Mouse (Mus musculus): ENCODE measurements around the gene Fbxl2.
"Not testable (repeated sequence)": the region's sequence is repeated elsewhere in the genome, so short reads cannot be mapped to it uniquely, and the experiment has no call there.

DNA sequence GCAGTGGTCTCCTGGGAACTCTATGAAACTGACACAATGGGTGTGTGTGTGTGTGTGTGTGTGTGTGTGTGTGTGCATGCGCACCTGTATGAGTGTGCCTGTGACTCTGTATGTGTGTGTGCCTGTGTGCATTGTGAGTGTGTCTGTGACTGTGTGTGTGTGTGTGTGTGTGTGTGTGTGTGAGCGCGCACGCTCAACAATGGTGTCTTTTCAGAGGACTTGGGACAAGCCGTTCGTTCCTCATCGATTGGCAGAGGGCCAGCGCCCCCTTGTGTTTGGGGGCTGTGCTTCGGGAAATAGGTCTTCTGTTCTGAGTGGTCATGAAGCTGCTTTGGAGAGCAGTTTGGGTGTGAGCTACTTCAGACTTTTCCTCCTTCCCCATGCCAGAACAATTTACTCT is 46.2 kb upstream of the Fbxl2 start:
- not testable (repeated sequence) for TF ChIP-seq ZC3H11A (IDR thresholded peaks at IDR 0.05; ENCODE audit: borderline replicate concordance, low read depth, low read length); MAFK (IDR thresholded peaks at IDR 0.05; ENCODE audit: insufficient read depth, low read depth, low read length)

All from ES-E14 (cell line).